Mouse (Mus musculus) urinary bladder, postnatal 10 days (tissue): ENCODE measurements around the gene Serpinb9e.
"Not testable (repeated sequence)": the region's sequence is repeated elsewhere in the genome, so short reads cannot be mapped to it uniquely, and the experiment has no call there.

Experiments
- DNase-seq: peaks from one replicate; pipeline ENCODE4 v3.0.0; 2022; ENCODE audit warnings: low spot score

Gene Serpinb9e

GRCm38 (mm10) chr13:33249312-33249711, at the start of gene Serpinb9e:
Gene Serpinb9e (plus strand): TSS chr13:33249612.
- not testable (repeated sequence) for DNase-seq

GRCm38 (mm10) chr13:33199740-33200139, 49.7 kb upstream of the Serpinb9e start:
- no peak for DNase-seq

GRCm38 (mm10) chr13:33308631-33309030, 59.2 kb downstream of the Serpinb9e start:
- DNase-seq, result not testable (repeated sequence)
